Mouse (Mus musculus): ENCODE results near the gene Rps11.

Rps11 gene

DNA sequence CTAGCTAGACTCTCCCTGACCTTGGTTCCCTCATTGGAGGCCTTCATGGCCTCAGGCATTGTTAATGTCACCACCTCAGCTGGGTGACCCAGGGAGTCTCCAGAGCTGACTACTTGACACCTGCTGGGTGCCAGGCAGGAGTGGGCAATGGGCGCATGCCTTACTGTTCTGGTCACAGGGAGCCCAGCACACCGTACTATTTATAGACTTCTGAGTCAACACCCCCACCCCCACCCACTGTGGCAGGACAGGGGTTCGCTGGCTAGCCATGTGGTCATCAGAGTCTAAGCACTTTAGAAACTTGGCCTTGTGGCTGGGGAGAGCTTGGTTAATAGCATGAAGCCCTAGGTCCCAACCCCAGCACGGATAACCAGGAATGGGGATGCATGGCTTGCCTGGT, 48.8 kb downstream of the Rps11 start:
- in situ Hi-C loops (cut with MboI; ENCODE audit: low pct_unique_long_range_greater_than_20kb in 1 of 2, low sequenced_read_pairs in 2 of 2, unreplicated experiment in 1 of 2) = no loop called here

DNA sequence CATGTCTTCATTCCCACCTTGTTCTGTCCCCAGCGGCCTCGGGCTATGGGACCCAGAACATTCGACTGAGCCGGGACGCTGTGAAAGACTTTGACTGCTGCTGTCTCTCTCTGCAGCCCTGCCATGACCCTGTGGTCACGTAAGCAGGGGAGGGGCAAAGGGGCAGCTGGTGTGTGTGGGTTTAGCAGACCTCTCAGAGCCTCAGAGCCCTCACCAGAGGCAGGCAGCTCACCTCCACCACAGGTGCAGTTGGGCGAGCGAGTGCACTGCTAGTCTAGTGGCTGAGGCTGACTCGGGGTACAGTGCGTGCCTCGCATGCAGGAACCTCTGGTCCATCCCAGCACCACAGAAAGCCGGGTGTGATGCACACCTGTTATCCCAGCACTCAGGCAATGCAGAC, 50.3 kb downstream of the Rps11 start:
- in situ Hi-C loops (cut with MboI; ENCODE audit: low pct_unique_long_range_greater_than_20kb in 1 of 2, low sequenced_read_pairs in 2 of 2, unreplicated experiment in 1 of 2) = no loop called here

DNA sequence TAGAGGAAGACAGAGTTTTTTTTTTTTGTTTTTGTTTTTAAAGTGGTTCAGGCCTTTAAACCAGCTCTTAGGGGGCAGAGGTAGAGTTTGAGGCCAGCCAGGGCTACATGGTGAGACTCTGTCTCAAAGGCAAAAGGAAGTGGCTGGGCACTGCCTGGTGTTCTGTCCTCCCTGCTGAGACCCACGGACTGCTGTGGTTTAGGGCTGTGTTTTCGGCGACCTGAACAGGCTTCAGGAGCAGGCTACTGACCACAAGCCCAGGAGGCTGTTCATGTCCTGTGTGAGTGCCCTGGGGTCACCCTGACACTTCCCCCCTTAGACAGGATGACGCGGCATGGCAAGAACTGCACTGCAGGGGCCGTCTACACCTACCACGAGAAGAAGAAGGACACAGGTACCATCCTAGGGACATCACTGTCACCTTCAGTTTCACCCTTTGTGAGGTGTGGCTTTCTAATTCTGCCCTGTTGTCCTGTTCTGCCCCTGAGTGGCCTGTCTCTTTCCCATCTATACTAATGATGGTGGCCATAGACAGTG, 51.0 kb downstream of the Rps11 start:
- in situ Hi-C loops (cut with MboI; ENCODE audit: low pct_unique_long_range_greater_than_20kb in 1 of 2, low sequenced_read_pairs in 2 of 2, unreplicated experiment in 1 of 2) = no loop called here

All from mouse embryonic stem cell (cell line).